Mouse (Mus musculus) spleen, embryonic (tissue): Measurements from ENCODE around the gene Rbm45.

ENCODE experiments used
- CTCF ChIA-PET: fragments of 350-600 bp; sonication (Branson Sonifier 250); formaldehyde crosslinking; loops from one replicate; lab custom pipeline; 2022; lab: Charles Lee

Gene Rbm45

DNA sequence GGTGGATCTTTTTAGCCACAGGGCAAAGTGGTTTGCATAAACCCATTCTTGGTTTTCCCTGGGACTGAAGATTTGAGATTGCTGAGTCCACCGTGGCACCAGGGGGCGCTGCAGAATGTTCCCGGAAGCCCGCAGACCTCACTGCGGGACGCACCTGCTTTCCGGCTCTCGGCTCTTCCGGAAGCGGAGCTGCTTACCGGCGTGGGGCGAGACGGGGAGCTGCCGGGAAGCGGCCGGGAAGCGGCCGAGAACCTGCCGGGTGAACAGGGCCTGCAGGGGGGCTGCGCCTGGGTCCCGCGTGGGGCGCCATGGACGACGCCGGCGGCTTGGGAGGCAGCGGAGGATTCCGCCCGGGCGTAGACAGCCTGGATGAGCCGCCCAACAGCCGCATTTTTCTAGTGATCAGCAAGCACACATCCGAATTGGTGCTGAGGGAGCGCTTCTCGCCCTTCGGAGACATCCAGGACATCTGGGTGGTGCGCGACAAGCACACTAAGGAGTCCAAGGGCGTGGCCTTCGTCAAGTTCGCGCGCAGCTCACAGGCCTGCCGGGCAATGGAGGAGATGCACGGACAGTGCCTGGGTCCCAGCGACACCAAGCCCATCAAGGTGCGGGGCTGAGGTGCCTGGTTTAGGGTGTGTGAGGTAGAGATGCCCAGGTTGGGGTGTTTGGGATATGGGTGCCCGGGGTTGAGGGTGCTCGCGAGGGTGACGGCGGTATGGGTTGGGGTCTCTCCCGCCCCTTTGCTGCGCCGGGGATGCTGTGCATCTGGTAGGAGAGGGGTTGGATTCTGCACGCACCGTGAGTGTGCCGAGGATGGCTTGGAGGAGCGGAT lies at the start of gene Rbm45:
TSS of gene Rbm45 (plus strand) at position 164 of the 835 bp plus-strand sequence.
- CTCF ChIA-PET: interaction anchor here (0.8 kb wide), 1 partner anchor 35 kb away, joined by 10 read pairs; no protein-coding TSS in a partner anchor

DNA sequence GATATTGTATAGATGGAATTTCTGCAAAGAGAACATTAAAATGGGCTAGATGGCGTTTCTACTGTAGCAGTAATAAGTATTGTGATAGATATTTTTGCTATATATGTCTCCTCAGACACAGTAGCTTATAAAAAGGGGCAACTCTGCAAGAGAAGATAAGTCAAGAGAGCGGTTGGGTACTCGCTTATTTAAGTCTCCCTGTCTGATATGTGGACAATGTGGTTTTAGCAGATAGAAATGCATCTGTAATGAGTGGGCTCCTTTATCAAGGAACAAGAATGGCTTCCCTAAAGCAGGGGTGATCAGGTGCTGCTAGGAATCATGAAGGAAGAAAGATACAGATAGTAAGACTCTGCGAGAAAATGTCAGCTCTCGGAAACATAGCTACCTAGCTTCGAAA lies 49.4 kb upstream of the Rbm45 start:
- CTCF ChIA-PET: no interaction called here

GRCm38 (mm10) chr2:76323185-76323875 lies 46.5 kb upstream of the Rbm45 start:
- CTCF ChIA-PET: no interaction called here

GRCm38 (mm10) chr2:76324463-76324862 lies 45.3 kb upstream of the Rbm45 start:
- CTCF ChIA-PET: no interaction called here

GRCm38 (mm10) chr2:76326161-76326560 lies 43.6 kb upstream of the Rbm45 start:
- CTCF ChIA-PET: no interaction called here

DNA sequence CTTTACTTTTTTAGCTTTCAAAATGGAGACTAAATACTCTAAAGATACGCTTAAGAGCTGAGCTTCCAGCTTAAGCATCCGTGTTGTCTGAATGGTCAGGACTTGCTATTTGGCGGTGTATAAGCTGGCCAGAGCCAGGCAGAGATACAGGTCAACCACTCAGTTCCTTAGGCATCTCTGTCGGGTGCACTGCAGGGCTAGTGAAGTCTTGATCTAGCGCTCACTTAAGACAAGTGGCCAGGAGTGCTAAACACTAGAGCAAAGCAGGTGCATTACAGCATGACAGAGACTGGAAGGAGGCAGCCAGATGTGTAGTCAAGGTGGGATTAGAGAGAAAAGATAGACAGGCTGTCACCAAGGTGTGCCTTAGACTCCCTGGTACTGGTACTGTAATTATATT lies 39.7 kb upstream of the Rbm45 start:
- CTCF ChIA-PET: no interaction called here

- CTCF ChIA-PET: no interaction called here
Measured at GRCm38 (mm10) chr2:76332161-76332805, 37.5 kb upstream of the Rbm45 start.

DNA sequence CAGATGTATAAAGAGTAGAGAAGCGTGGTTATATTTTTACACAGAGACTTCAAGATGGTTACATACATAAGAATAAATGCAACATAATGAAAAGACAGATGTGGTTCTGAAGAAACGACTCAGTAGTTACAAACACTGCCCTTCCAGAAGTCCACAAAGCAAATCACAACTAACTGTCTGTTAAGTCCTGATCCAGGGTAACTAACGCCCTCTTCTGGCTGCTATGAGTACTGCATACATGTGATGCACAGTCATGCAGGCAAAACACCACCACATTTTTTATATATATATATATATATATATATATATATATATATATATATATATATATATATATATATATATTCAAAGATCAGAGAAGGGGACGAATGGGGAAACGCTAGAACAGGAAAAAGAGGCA lies 35.2 kb upstream of the Rbm45 start:
- CTCF ChIA-PET: no interaction called here

GRCm38 (mm10) chr2:76338215-76339156 lies 31.3 kb upstream of the Rbm45 start, which contains the start of gene Pde11a:
Gene Pde11a (minus strand): TSS chr2:76338774.
- CTCF ChIA-PET: no interaction called here

GRCm38 (mm10) chr2:76342146-76342545 lies 27.6 kb upstream of the Rbm45 start:
- CTCF ChIA-PET: interaction anchor here (0.6 kb wide), 1 partner anchor 55 kb away, joined by 3 read pairs; no protein-coding TSS in a partner anchor

DNA sequence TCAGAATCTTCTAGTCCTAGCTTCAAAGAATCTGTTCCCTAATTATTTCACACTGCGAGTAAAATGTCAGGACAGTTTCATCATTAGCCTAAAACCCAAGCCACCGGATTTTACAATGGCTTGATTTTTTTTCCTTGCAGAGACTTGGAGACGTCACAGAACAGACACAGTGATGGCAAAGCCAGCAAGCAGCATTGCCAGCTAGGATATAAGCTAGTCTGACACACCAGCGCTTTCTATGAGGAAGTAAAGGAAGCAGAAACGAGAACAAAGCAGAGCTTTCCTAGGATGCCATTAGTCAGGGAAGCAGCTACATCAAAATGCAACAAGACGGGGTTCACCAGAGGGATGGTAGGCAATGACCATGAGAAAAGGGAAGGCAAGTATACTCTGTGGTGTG lies 21.9 kb upstream of the Rbm45 start:
- CTCF ChIA-PET: no interaction called here

DNA sequence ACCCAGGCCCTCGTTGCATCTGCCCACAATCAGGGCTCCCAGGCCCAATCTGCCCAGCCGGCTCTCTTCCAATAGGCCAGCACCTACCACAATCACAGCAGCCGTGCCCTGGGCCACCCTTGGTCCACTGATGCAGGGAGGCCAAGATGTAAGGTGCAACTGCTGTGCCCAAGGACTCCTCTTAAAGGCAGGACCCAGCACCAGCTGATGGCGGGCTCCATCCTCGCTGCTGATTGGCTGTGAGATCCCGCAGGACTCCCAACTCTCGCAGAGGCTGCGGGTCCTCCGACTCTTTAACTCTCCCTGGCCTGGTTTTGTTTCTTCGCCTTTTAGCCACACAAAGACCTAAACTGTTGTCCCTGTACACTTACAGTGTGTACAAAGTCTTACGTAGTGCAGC lies 9.6 kb upstream of the Rbm45 start, which contains the start of gene Cyct:
TSS of gene Cyct (minus strand) at position 225 of the 400 bp plus-strand sequence.
- CTCF ChIA-PET: no interaction called here

DNA sequence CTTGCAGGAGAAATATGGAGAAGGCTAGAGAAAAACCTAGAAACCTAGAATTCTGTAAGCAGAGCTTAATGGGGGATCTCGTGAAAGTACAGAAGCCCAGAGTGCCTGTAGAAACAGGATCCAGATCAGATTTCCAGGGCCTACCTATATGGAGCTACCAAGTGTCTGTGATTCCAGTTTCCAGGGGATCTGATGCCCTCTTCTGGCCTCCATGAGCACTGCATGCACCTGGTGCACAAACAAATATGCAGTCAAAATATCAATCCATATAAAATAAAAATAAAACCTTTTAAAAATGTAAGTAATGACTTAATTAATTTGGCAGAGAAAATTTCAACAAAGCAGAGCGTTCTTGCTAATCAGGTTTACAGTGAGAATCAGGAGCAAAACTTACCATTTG lies 7.7 kb upstream of the Rbm45 start:
- CTCF ChIA-PET: no interaction called here

DNA sequence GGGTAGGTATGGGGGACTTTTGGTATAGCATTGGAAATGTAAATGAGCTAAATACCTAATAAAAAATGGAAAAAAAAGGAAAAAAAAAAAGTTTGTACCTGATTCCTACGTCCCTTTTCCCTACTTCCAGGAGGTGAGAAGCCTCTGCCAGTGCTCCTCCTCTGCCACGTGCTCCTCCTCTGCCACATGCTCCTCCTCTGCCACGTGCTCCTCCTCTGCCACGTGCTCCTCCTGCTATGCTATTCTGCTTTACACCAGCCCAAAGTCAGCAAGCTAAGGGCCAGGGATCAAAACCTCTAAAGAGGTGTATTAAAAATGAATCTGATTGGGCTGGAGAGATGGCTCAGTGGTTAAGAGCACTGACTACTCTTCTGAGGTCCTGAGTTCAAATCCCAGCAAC lies 4.0 kb upstream of the Rbm45 start:
- CTCF ChIA-PET: interaction anchor here (0.7 kb wide), 2 partner anchors 143 to 258 kb away, joined by 4 to 5 read pairs; no protein-coding TSS in a partner anchor

DNA sequence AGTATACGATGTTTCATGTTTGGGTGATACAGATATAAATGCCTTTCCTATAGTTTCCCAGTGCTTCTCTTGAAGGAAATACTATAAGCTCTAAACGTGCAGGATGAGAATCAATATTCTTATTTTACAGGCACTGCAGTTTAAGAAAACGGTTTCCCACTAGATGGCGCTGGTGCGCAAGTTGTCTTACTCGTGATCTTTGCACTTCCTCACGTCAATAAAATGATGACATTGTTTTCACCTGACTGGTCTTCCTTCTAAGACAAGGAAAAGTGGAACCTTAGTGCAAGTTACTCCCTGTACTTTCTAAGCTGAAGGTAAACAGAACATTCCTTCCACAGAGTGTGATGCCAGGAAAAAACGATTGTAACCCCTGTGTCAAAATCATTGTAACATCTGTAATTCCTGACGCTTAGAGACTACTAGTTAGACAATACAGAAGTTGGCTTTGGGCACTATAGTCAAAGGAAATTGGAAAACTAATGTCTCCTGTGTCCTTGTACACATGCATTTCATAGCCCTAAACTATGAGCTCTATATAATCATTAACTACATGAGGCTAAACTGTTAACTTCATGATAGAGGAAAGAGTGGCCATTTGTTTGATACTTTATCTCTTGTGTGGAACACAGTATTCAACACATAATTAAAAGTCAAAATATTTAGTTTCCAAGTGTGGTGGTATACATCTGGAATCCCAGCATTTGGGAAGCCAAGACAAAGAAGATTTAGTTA lies 2.4 kb upstream of the Rbm45 start:
- CTCF ChIA-PET: interaction anchor here (0.5 kb wide), 1 partner anchor 16 kb away, joined by 6 read pairs; no protein-coding TSS in a partner anchor

DNA sequence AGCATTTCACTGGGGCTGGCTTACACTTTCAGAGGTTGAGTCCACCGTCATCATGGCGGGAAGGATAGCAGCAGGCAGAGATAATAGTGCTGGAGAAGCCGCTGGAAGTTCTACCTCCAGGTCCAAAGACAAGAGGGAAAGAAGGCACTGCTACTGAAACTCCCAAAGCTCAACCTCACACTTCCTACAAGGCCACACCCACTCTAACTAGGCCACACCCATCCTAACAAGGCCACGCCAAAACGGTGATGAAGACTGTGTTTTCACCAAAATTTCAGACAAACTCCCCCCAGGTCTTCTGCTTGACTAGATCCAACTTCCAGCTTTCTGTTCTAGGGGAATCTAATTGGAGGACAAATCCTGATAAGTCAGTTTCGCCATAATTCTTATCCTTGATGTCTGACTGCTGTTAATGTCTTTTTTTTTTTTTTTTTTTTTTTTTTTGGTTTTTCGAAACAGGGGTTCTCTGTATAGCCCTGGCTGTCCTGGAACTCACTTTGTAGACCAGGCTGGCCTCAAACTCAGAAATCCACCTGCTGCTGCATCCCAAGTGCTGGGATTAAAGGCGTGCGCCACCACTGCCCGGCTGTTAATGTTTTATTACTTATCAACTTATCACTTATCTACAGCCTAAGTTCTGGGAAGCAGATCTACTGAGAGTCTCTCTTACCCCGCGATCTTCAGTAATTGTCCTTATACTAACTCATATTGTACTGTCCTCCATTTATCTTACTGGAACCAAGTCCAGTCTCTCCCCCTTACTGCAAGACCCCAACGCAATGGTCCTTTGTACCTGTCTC lies 723 bp upstream of the Rbm45 start:
- CTCF ChIA-PET: no interaction called here

DNA sequence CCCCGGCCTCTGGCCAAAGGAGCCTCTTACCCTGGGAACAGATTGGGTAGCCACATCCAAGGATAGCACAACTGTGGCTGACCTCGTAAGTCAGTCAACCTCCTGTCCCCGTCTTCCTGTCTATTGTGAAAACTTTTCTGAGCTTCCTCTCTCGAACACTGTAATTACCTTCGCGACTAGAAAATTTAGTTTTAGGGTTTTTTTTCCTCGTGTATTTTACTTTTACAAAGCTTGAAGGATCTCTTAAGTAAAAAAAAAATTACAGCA lies 805 bp downstream of the Rbm45 start:
- CTCF ChIA-PET: interaction anchor here (0.8 kb wide), 1 partner anchor 34 kb away, joined by 10 read pairs; no protein-coding TSS in a partner anchor

- CTCF ChIA-PET: no interaction called here
Measured at GRCm38 (mm10) chr2:76372244-76372643, 2.5 kb downstream of the Rbm45 start.

DNA sequence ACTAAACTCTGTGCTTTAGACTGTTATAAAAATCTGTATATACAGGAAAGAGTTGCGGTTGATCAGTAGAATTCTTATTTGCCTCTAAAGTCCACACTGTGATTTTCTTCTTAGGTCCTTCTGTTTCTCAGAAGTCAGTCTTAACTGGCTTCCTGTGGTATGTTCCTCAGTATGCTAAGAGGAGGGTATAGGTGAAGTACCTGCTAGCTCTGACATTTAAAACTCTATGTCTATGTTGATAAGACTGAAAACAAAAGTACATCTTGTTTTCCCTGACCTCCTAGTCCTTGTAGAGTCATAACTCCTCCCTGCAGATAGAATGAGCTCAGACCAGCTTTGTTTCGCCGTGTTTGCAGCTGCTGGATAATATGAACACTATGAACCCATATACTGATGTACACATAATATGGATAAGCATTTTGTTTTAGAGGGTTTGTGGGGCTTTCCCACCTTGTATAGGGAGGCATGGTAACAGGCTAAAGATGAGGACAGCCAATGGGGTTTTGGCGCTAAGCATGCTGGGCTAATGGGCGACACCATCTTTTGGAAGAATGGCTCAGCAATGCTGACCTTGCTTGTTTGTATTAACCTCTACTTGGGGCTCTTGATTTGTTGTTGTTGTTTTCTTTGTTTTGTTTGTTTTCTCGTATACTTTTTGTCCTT lies 4.9 kb downstream of the Rbm45 start:
- CTCF ChIA-PET: no interaction called here
